Mouse (Mus musculus): Measurements from ENCODE around the gene Dlg2. TPM values are rescaled to one million over a fixed set of nuclear protein-coding genes. Genes with fewer than 3 reads are reported as not detected.

Dlg2 gene
- polyA plus RNA-seq, 1 experiment from 2014 or later = 10.0 TPM

GRCm38 (mm10) chr7:91188211-91188610, 711.7 kb downstream of the Dlg2 start:
- Histone ChIP-seq H3K27me3 (ENCODE audit: control insufficient read depth, insufficient read depth, low read length) (no peaks in the 10 kb centered on the region), H3K4me1 (ENCODE audit: control insufficient read depth in 2 of 2, insufficient read depth in 2 of 2, low read length in 2 of 2) (no peaks in the 10 kb centered on the region), H3K9ac (ENCODE audit: low read length) (no peak overlapping the region), H3K4me2 (ENCODE audit: low read length) (no peak overlapping the region), H3K36me3 (ENCODE audit: control insufficient read depth, insufficient read depth, low read length) (no peaks in the 10 kb centered on the region), H3K27ac (replicated peaks in 1 of 2; ENCODE audit: control insufficient read depth in 1 of 2, insufficient read depth in 1 of 2, low read depth in 2 of 2, low read length in 2 of 2) (no peak overlapping the region), H3K9me3 (ENCODE audit: control insufficient read depth, low read length) (no peaks in the 10 kb centered on the region), H3K4me3 (ENCODE audit: control insufficient read depth in 1 of 2, insufficient read depth in 1 of 2, low read depth in 1 of 2, low read length in 2 of 2) (no peak overlapping the region)
- 89% methylated on average over 2 of the region's 2 CpGs for WGBS
- no peak for ATAC-seq (ENCODE audit: insufficient number of reproducible peaks, insufficient read depth, low FRiP score, low read depth)

- 79% methylated on average over 1 of the region's 1 CpGs for WGBS
- Histone ChIP-seq H3K36me3 (ENCODE audit: control insufficient read depth, insufficient read depth, low read length) (no peaks in the 10 kb centered on the region), H3K27ac (replicated peaks in 1 of 2; ENCODE audit: control insufficient read depth in 1 of 2, insufficient read depth in 1 of 2, low read depth in 2 of 2, low read length in 2 of 2) (no peak overlapping the region), H3K27me3 (ENCODE audit: control insufficient read depth, insufficient read depth, low read length) (no peaks in the 10 kb centered on the region), H3K4me1 (ENCODE audit: control insufficient read depth in 2 of 2, insufficient read depth in 2 of 2, low read length in 2 of 2) (no peaks in the 10 kb centered on the region), H3K9me3 (ENCODE audit: control insufficient read depth, low read length) (no peaks in the 10 kb centered on the region), H3K4me3 (ENCODE audit: control insufficient read depth in 1 of 2, insufficient read depth in 1 of 2, low read depth in 1 of 2, low read length in 2 of 2) (no peak overlapping the region), H3K4me2 (ENCODE audit: low read length) (no peak overlapping the region), H3K9ac (ENCODE audit: low read length) (no peak overlapping the region)
- no peak for ATAC-seq (ENCODE audit: insufficient number of reproducible peaks, insufficient read depth, low FRiP score, low read depth)
Observed at GRCm38 (mm10) chr7:91199372-91199771, 722.9 kb downstream of the Dlg2 start.

GRCm38 (mm10) chr7:91208083-91208852, 731.8 kb downstream of the Dlg2 start:
- Histone ChIP-seq H3K9ac (ENCODE audit: low read length) (no peak overlapping the region), H3K4me3 (ENCODE audit: control insufficient read depth in 1 of 2, insufficient read depth in 1 of 2, low read depth in 1 of 2, low read length in 2 of 2) (no peak overlapping the region), H3K27ac (replicated peaks in 1 of 2; ENCODE audit: control insufficient read depth in 1 of 2, insufficient read depth in 1 of 2, low read depth in 2 of 2, low read length in 2 of 2) (no peak overlapping the region), H3K27me3 (ENCODE audit: control insufficient read depth, insufficient read depth, low read length) (no peaks in the 10 kb centered on the region), H3K36me3 (ENCODE audit: control insufficient read depth, insufficient read depth, low read length) (no peaks in the 10 kb centered on the region), H3K9me3 (ENCODE audit: control insufficient read depth, low read length) (no peaks in the 10 kb centered on the region), H3K4me2 (ENCODE audit: low read length) (no peak overlapping the region), H3K4me1 (ENCODE audit: control insufficient read depth in 2 of 2, insufficient read depth in 2 of 2, low read length in 2 of 2) (no peaks in the 10 kb centered on the region)
- 73% methylated on average over 5 of the region's 5 CpGs for WGBS
- no peak for ATAC-seq (ENCODE audit: insufficient number of reproducible peaks, insufficient read depth, low FRiP score, low read depth)

DNA sequence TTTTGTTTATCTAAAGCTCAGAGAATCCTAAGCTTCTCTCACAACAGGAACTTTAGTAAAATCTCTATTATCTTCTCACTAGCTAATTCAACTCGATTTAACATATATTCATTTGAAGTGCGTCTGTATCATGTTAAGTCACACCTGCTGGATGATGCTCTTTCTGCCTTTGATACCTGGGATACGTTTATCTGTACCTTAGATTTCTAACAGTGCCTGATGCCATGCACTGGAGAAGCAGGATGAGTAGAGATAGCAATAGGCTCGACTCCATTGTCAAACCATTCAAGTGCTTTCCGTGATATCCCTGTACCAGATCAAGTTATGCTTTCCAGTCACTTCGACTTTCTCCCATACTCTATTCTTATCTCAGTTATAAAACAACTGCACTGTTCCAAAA, 732.5 kb downstream of the Dlg2 start:
- H3K27ac ChIP-seq (replicated peaks in 1 of 2; ENCODE audit: control insufficient read depth in 1 of 2, insufficient read depth in 1 of 2, low read depth in 2 of 2, low read length in 2 of 2) = no peak overlapping the region
- ATAC-seq (ENCODE audit: insufficient number of reproducible peaks, insufficient read depth, low FRiP score, low read depth) = no peak
- H3K4me3 ChIP-seq (ENCODE audit: control insufficient read depth in 1 of 2, insufficient read depth in 1 of 2, low read depth in 1 of 2, low read length in 2 of 2) = no peak overlapping the region
- no peaks in the 10 kb centered on the region for H3K36me3 ChIP-seq (ENCODE audit: control insufficient read depth, insufficient read depth, low read length)
- WGBS = 58% methylated on average over 6 of the region's 6 CpGs
- H3K9me3 ChIP-seq (ENCODE audit: control insufficient read depth, low read length) = no peaks in the 10 kb centered on the region
- no peaks in the 10 kb centered on the region for H3K4me1 ChIP-seq (ENCODE audit: control insufficient read depth in 2 of 2, insufficient read depth in 2 of 2, low read length in 2 of 2)
- no peaks in the 10 kb centered on the region for H3K27me3 ChIP-seq (ENCODE audit: control insufficient read depth, insufficient read depth, low read length)
- no peak overlapping the region for H3K9ac ChIP-seq (ENCODE audit: low read length)
- no peak overlapping the region for H3K4me2 ChIP-seq (ENCODE audit: low read length)

GRCm38 (mm10) chr7:91212236-91212635, 735.8 kb downstream of the Dlg2 start:
- 90% methylated on average over 1 of the region's 1 CpGs for WGBS
- Histone ChIP-seq H3K4me2 (ENCODE audit: low read length) (no peak overlapping the region), H3K27ac (replicated peaks in 1 of 2; ENCODE audit: control insufficient read depth in 1 of 2, insufficient read depth in 1 of 2, low read depth in 2 of 2, low read length in 2 of 2) (no peak overlapping the region), H3K36me3 (ENCODE audit: control insufficient read depth, insufficient read depth, low read length) (no peaks in the 10 kb centered on the region), H3K27me3 (ENCODE audit: control insufficient read depth, insufficient read depth, low read length) (no peaks in the 10 kb centered on the region), H3K4me1 (ENCODE audit: control insufficient read depth in 2 of 2, insufficient read depth in 2 of 2, low read length in 2 of 2) (no peaks in the 10 kb centered on the region), H3K9ac (ENCODE audit: low read length) (no peak overlapping the region), H3K9me3 (ENCODE audit: control insufficient read depth, low read length) (no peaks in the 10 kb centered on the region), H3K4me3 (ENCODE audit: control insufficient read depth in 1 of 2, insufficient read depth in 1 of 2, low read depth in 1 of 2, low read length in 2 of 2) (no peak overlapping the region)
- no peak for ATAC-seq (ENCODE audit: insufficient number of reproducible peaks, insufficient read depth, low FRiP score, low read depth)

DNA sequence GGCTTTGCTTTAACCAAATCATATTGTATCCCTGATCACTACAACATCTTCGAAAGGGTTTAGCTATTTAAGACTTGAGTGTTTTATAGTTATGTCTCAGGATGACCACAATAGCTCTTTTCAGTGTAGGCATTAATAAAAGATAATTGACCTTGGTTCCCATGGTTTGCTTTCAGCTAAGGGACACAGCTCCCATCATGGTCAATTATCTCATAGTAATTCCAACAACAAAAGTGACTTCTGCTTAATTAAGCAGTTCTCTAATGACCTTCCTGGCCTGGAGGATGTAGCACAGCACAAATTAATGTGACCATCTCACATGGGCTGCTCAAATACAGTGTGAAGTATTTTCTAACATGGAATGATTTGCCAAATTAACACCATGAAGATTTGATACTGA, 738.4 kb downstream of the Dlg2 start:
- Histone ChIP-seq H3K36me3 (ENCODE audit: control insufficient read depth, insufficient read depth, low read length) (no peaks in the 10 kb centered on the region), H3K9me3 (ENCODE audit: control insufficient read depth, low read length) (no peaks in the 10 kb centered on the region), H3K4me2 (ENCODE audit: low read length) (no peak overlapping the region), H3K4me3 (ENCODE audit: control insufficient read depth in 1 of 2, insufficient read depth in 1 of 2, low read depth in 1 of 2, low read length in 2 of 2) (no peak overlapping the region), H3K27me3 (ENCODE audit: control insufficient read depth, insufficient read depth, low read length) (no peaks in the 10 kb centered on the region), H3K27ac (replicated peaks in 1 of 2; ENCODE audit: control insufficient read depth in 1 of 2, insufficient read depth in 1 of 2, low read depth in 2 of 2, low read length in 2 of 2) (no peak overlapping the region), H3K9ac (ENCODE audit: low read length) (no peak overlapping the region), H3K4me1 (ENCODE audit: control insufficient read depth in 2 of 2, insufficient read depth in 2 of 2, low read length in 2 of 2) (no peaks in the 10 kb centered on the region)
- WGBS = 70% methylated on average over 1 of the region's 1 CpGs
- ATAC-seq (ENCODE audit: insufficient number of reproducible peaks, insufficient read depth, low FRiP score, low read depth) = no peak

DNA sequence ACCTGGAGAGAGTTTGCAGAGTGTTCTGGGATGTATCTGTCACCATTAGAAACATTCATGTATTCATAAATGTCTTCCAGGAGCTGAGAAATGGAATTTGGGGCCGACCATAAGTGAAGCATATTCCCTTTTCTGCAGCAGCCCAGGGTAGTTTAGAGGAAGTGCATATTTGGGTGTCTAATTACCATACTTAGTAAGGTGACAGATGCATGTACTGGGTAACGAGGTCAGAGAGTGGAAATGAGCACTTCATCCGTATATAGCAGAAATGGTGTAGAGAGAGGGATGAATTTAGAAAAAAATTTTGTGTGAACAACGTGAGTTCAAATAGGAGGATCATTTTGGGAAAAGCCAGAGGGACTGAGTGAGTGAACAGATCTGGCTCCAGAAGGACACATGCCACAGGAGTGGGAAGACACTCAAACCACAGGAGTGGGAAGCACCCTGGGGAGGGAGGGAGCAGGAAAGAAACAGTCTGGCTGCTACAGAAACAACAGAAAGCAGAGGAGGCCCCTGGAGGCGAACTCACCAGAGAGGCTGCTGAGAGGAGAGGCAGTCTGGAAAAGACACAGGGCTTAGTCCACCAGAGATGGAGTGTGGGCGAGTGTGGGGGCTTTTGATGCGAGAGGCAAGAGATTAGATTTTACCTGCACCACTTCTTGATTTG, 742.0 kb downstream of the Dlg2 start:
- no peaks in the 10 kb centered on the region for H3K36me3 ChIP-seq (ENCODE audit: control insufficient read depth, insufficient read depth, low read length)
- H3K4me1 ChIP-seq (ENCODE audit: control insufficient read depth in 2 of 2, insufficient read depth in 2 of 2, low read length in 2 of 2) = no peaks in the 10 kb centered on the region
- ATAC-seq (ENCODE audit: insufficient number of reproducible peaks, insufficient read depth, low FRiP score, low read depth) = no peak
- no peak overlapping the region for H3K9ac ChIP-seq (ENCODE audit: low read length)
- WGBS = 55% methylated on average over 7 of the region's 7 CpGs
- no peak overlapping the region for H3K4me2 ChIP-seq (ENCODE audit: low read length)
- H3K27me3 ChIP-seq (ENCODE audit: control insufficient read depth, insufficient read depth, low read length) = no peaks in the 10 kb centered on the region
- H3K27ac ChIP-seq (replicated peaks in 1 of 2; ENCODE audit: control insufficient read depth in 1 of 2, insufficient read depth in 1 of 2, low read depth in 2 of 2, low read length in 2 of 2) = no peak overlapping the region
- H3K4me3 ChIP-seq (ENCODE audit: control insufficient read depth in 1 of 2, insufficient read depth in 1 of 2, low read depth in 1 of 2, low read length in 2 of 2) = no peak overlapping the region
- no peaks in the 10 kb centered on the region for H3K9me3 ChIP-seq (ENCODE audit: control insufficient read depth, low read length)
